Mouse (Mus musculus): Measurements from ENCODE around the gene Emg1. TPM values are rescaled to one million over a fixed set of nuclear protein-coding genes. Genes with fewer than 3 reads are reported as not detected.

The Emg1 gene
- total RNA-seq, 1 experiment, result 344 TPM

DNA sequence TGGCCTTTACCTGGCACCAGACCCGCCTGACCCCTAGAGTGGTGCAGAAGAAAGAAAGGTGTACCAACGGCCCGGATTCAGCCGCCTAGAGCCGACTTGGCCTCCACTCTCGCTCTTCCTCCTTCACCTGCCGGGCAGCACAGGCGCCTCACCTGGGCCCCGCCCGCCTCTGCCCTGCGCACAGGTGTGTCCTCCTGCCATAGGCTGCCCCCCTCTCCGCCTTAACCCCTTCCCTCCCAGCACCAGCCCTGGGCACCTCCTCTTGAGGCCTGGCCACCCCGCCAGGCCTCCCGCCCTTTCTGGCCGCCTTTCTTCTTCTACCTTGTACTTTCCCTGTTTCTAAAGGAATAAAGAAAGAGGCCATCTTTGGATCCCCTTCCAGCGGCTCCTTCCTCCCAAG, 6.7 kb upstream of the Emg1 start:
- in situ Hi-C loops (cut with MboI; ENCODE audit: low sequenced_read_pairs in 2 of 2, unreplicated experiment in 2 of 2), result no loop called here
- H3K36me3 ChIP-seq (ENCODE audit: control insufficient read depth, insufficient read depth, low read length, poor library complexity, severe bottlenecking), result peaks cover 34% of the 10 kb centered on the region
- TF ChIP-seq ZC3H11A (IDR thresholded peaks at IDR 0.05; ENCODE audit: borderline replicate concordance, low read depth, low read length) (no peak), HCFC1 (IDR thresholded peaks at IDR 0.05; ENCODE audit: borderline replicate concordance, insufficient read depth, low read length) (no peak), CHD2 (IDR thresholded peaks at IDR 0.05; ENCODE audit: low read depth, low read length) (no peak), MAFK (IDR thresholded peaks at IDR 0.05; ENCODE audit: insufficient read depth, low read depth, low read length) (no peak), ZNF384 (IDR thresholded peaks at IDR 0.05; ENCODE audit: low read depth, low read length) (no peak)
- H3K27ac ChIP-seq (ENCODE audit: insufficient read depth, low read depth, low read length, poor library complexity, severe bottlenecking), result peak overlapping the region; percentile 17; the same call in 1 of the 2 replicates
- H3K4me1 ChIP-seq (ENCODE audit: control insufficient read depth in 2 of 2, insufficient read depth in 2 of 2, low read length in 2 of 2, poor library complexity in 1 of 2), result peaks cover 0 to 20% of the 10 kb centered on the region in 2 experiments; a peak in 3 of 4 replicates
- H3K9me3 ChIP-seq (ENCODE audit: control insufficient read depth, insufficient read depth, low read depth, low read length), result no peaks in the 10 kb centered on the region
- H3K4me3 ChIP-seq (ENCODE audit: insufficient read depth in 1 of 2, low read depth in 1 of 2, low read length in 2 of 2, poor library complexity in 1 of 2, severe bottlenecking in 1 of 2), result peak overlapping the region; percentile 55 to 64
- DNase-seq (ENCODE audit: low read depth, low spot score), result no peak
- H3K9ac ChIP-seq (ENCODE audit: insufficient read depth, low read depth, low read length, poor library complexity, severe bottlenecking), result peak overlapping the region; percentile 62

- Histone ChIP-seq H3K4me1 (ENCODE audit: control insufficient read depth in 2 of 2, insufficient read depth in 2 of 2, low read length in 2 of 2, poor library complexity in 1 of 2) (peaks cover 0 to 20% of the 10 kb centered on the region in 2 experiments), H3K27ac (ENCODE audit: insufficient read depth, low read depth, low read length, poor library complexity, severe bottlenecking) (peak overlapping the region; percentile 71), H3K36me3 (ENCODE audit: control insufficient read depth, insufficient read depth, low read length, poor library complexity, severe bottlenecking) (peaks cover 37% of the 10 kb centered on the region), H3K9me3 (ENCODE audit: control insufficient read depth, insufficient read depth, low read depth, low read length) (no peaks in the 10 kb centered on the region), H3K4me3 (ENCODE audit: insufficient read depth in 1 of 2, low read depth in 1 of 2, low read length in 2 of 2, poor library complexity in 1 of 2, severe bottlenecking in 1 of 2) (peak overlapping the region; percentile 55 to 64), H3K9ac (ENCODE audit: insufficient read depth, low read depth, low read length, poor library complexity, severe bottlenecking) (peak overlapping the region; percentile 62)
- TF ChIP-seq CHD2 (IDR thresholded peaks at IDR 0.05; ENCODE audit: low read depth, low read length), result no peak
- TF ChIP-seq ZNF384 (IDR thresholded peaks at IDR 0.05; ENCODE audit: low read depth, low read length), result no peak
- TF ChIP-seq HCFC1 (IDR thresholded peaks at IDR 0.05; ENCODE audit: borderline replicate concordance, insufficient read depth, low read length), result no peak
- TF ChIP-seq ZC3H11A (IDR thresholded peaks at IDR 0.05; ENCODE audit: borderline replicate concordance, low read depth, low read length), result no peak
- TF ChIP-seq MAFK (IDR thresholded peaks at IDR 0.05; ENCODE audit: insufficient read depth, low read depth, low read length), result no peak
- in situ Hi-C loops (cut with MboI; ENCODE audit: low sequenced_read_pairs in 2 of 2, unreplicated experiment in 2 of 2), result no loop called here
- no peak for DNase-seq (ENCODE audit: low read depth, low spot score)
Observed at GRCm38 (mm10) chr6:124717968-124718367, 6.0 kb upstream of the Emg1 start.

DNA sequence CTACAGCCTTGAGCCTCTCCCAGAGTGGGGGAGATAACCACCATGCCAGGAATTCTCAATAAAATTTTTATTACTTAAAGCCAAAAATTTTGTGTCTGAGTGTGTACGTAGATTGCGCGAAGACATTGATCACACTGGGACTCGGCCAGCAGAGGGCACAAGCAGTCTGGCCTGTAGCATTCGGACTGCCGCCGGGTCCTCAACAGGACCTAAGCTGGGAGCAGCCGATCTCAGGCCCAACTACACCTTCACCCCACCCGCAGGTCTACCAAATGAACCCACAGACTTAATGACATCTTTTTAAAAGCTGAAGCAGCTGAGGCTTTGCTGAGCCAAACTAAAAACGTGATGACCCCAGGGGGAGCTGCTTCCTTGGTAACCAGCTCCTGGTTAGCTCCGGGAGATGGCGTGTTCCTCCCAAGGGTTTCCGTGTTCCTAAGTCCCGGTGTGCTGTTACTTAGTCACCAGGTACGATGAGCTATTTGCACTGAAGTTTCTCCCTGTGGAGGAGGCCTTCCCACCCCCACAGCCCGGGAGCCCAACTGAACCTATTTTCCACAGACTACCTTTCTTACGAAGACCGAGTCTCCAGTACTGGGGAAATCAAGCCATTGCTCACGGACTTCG, 5.0 kb upstream of the Emg1 start:
- in situ Hi-C loops (cut with MboI; ENCODE audit: low sequenced_read_pairs in 2 of 2, unreplicated experiment in 2 of 2), result no loop called here
- Histone ChIP-seq H3K36me3 (ENCODE audit: control insufficient read depth, insufficient read depth, low read length, poor library complexity, severe bottlenecking) (peaks cover 37% of the 10 kb centered on the region), H3K27ac (ENCODE audit: insufficient read depth, low read depth, low read length, poor library complexity, severe bottlenecking) (peak overlapping the region; percentile 71), H3K9ac (ENCODE audit: insufficient read depth, low read depth, low read length, poor library complexity, severe bottlenecking) (peak overlapping the region; percentile 62), H3K4me3 (ENCODE audit: insufficient read depth in 1 of 2, low read depth in 1 of 2, low read length in 2 of 2, poor library complexity in 1 of 2, severe bottlenecking in 1 of 2) (peak overlapping the region in 1 of 2 experiments; percentile 64; a peak in 2 of 4 replicates), H3K9me3 (ENCODE audit: control insufficient read depth, insufficient read depth, low read depth, low read length) (no peaks in the 10 kb centered on the region), H3K4me1 (ENCODE audit: control insufficient read depth in 2 of 2, insufficient read depth in 2 of 2, low read length in 2 of 2, poor library complexity in 1 of 2) (peaks cover 0 to 20% of the 10 kb centered on the region in 2 experiments)
- no peak for DNase-seq (ENCODE audit: low read depth, low spot score)
- TF ChIP-seq ZC3H11A (IDR thresholded peaks at IDR 0.05; ENCODE audit: borderline replicate concordance, low read depth, low read length), result peak; percentile 22; the same call in 1 of the 2 replicates
- TF ChIP-seq MAFK (IDR thresholded peaks at IDR 0.05; ENCODE audit: insufficient read depth, low read depth, low read length), result no peak

GRCm38 (mm10) chr6:124712918-124713317, 940 bp upstream of the Emg1 start:
- peak overlapping the region; percentile 93 to 95 for H3K4me3 ChIP-seq (ENCODE audit: insufficient read depth in 1 of 2, low read depth in 1 of 2, low read length in 2 of 2, poor library complexity in 1 of 2, severe bottlenecking in 1 of 2)
- peaks cover 3 to 12% of the 10 kb centered on the region in 2 experiments; a peak in 3 of 4 replicates for H3K4me1 ChIP-seq (ENCODE audit: control insufficient read depth in 2 of 2, insufficient read depth in 2 of 2, low read length in 2 of 2, poor library complexity in 1 of 2)
- TF ChIP-seq ZNF384 (IDR thresholded peaks at IDR 0.05; ENCODE audit: low read depth, low read length) (no peak), CHD2 (IDR thresholded peaks at IDR 0.05; ENCODE audit: low read depth, low read length) (no peak), MAFK (IDR thresholded peaks at IDR 0.05; ENCODE audit: insufficient read depth, low read depth, low read length) (no peak), ZC3H11A (IDR thresholded peaks at IDR 0.05; ENCODE audit: borderline replicate concordance, low read depth, low read length) (no peak), HCFC1 (IDR thresholded peaks at IDR 0.05; ENCODE audit: borderline replicate concordance, insufficient read depth, low read length) (no peak)
- peaks cover 53% of the 10 kb centered on the region for H3K36me3 ChIP-seq (ENCODE audit: control insufficient read depth, insufficient read depth, low read length, poor library complexity, severe bottlenecking)
- in situ Hi-C loops (cut with MboI; ENCODE audit: low sequenced_read_pairs in 2 of 2, unreplicated experiment in 2 of 2), result no loop called here
- H3K9me3 ChIP-seq (ENCODE audit: control insufficient read depth, insufficient read depth, low read depth, low read length), result no peaks in the 10 kb centered on the region
- no peak for DNase-seq (ENCODE audit: low read depth, low spot score)
- H3K27ac ChIP-seq (ENCODE audit: insufficient read depth, low read depth, low read length, poor library complexity, severe bottlenecking), result peak overlapping the region; percentile 5; the same call in 1 of the 2 replicates
- peak overlapping the region; percentile 92 for H3K9ac ChIP-seq (ENCODE audit: insufficient read depth, low read depth, low read length, poor library complexity, severe bottlenecking)

Measured in ES-E14 (cell line).